Mouse (Mus musculus): ENCODE data around the gene Snx18. TPM values are rescaled to one million over a fixed set of nuclear protein-coding genes. Genes with fewer than 3 reads are reported as not detected.

Gene Snx18
- polyA plus RNA-seq (2012; rRNA removed), result 13.7 and 17.7 TPM in 2 replicates

GRCm38 (mm10) chr13:113617891-113618823 lies at the start of gene Snx18:
Gene Snx18, minus strand, starts transcription at chr13:113618564.
- TF ChIP-seq CTCF (IDR thresholded peaks at IDR 0.05; ENCODE audit: extremely low read depth, insufficient read depth, insufficient read length, insufficient replicate concordance) (peak; percentile 97), POLR2A (IDR thresholded peaks at IDR 0.05; ENCODE audit: low read depth, low read length) (peak; percentile 80)
- peak; percentile 83 to 85 for DNase-seq (ENCODE audit: low read depth in 1 of 2, low spot score in 2 of 2)
- Histone ChIP-seq H3K27me3 (ENCODE audit: control insufficient read depth, insufficient read depth, low read length) (no peaks in the 10 kb centered on the region), H3K4me3 (ENCODE audit: extremely low read depth, insufficient read depth, insufficient read length) (peak within 1 kb of the TSS; percentile 90), H3K27ac (ENCODE audit: insufficient read depth, low read length) (peak within 1 kb of the TSS; percentile 89), H3K4me1 (ENCODE audit: control insufficient read depth, insufficient read depth, insufficient read length) (peaks cover 11% of the 10 kb centered on the region), H3K36me3 (ENCODE audit: control insufficient read depth, insufficient read depth, low read length) (no peaks in the 10 kb centered on the region)
- under 1% methylated on average over 112 of the region's 119 CpGs for WGBS

- TF ChIP-seq CTCF (IDR thresholded peaks at IDR 0.05; ENCODE audit: extremely low read depth, insufficient read depth, insufficient read length, insufficient replicate concordance), result no peak
- no peak for TF ChIP-seq POLR2A (IDR thresholded peaks at IDR 0.05; ENCODE audit: low read depth, low read length)
- Histone ChIP-seq H3K27me3 (ENCODE audit: control insufficient read depth, insufficient read depth, low read length) (peaks cover 1% of the 10 kb centered on the region; the same call in 1 of the 2 replicates), H3K4me3 (ENCODE audit: extremely low read depth, insufficient read depth, insufficient read length) (no peak overlapping the region), H3K36me3 (ENCODE audit: control insufficient read depth, insufficient read depth, low read length) (no peaks in the 10 kb centered on the region), H3K4me1 (ENCODE audit: control insufficient read depth, insufficient read depth, insufficient read length) (no peaks in the 10 kb centered on the region), H3K27ac (ENCODE audit: insufficient read depth, low read length) (no peak overlapping the region)
- DNase-seq (ENCODE audit: low read depth in 1 of 2, low spot score in 2 of 2), result no peak
- 87% methylated on average over 7 of the region's 7 CpGs for WGBS
Measured at GRCm38 (mm10) chr13:113663883-113664282, 45.5 kb upstream of the Snx18 start.

GRCm38 (mm10) chr13:113663151-113663779 lies 44.9 kb upstream of the Snx18 start, which contains the start of gene Hspb3:
Gene Hspb3, minus strand, starts transcription at chr13:113663676.
- TF ChIP-seq POLR2A (IDR thresholded peaks at IDR 0.05; ENCODE audit: low read depth, low read length), result no peak
- TF ChIP-seq CTCF (IDR thresholded peaks at IDR 0.05; ENCODE audit: extremely low read depth, insufficient read depth, insufficient read length, insufficient replicate concordance), result no peak
- Histone ChIP-seq H3K27ac (ENCODE audit: insufficient read depth, low read length) (no peak within 1 kb of the TSS), H3K36me3 (ENCODE audit: control insufficient read depth, insufficient read depth, low read length) (no peaks in the 10 kb centered on the region), H3K27me3 (ENCODE audit: control insufficient read depth, insufficient read depth, low read length) (peaks cover 1% of the 10 kb centered on the region; the same call in 1 of the 2 replicates), H3K4me3 (ENCODE audit: extremely low read depth, insufficient read depth, insufficient read length) (no peak within 1 kb of the TSS), H3K4me1 (ENCODE audit: control insufficient read depth, insufficient read depth, insufficient read length) (no peaks in the 10 kb centered on the region)
- no peak for DNase-seq (ENCODE audit: low read depth in 1 of 2, low spot score in 2 of 2)
- 77% methylated on average over 28 of the region's 28 CpGs for WGBS

- Histone ChIP-seq H3K4me3 (ENCODE audit: extremely low read depth, insufficient read depth, insufficient read length) (no peak overlapping the region), H3K27me3 (ENCODE audit: control insufficient read depth, insufficient read depth, low read length) (peaks cover 1% of the 10 kb centered on the region; the same call in 1 of the 2 replicates), H3K27ac (ENCODE audit: insufficient read depth, low read length) (no peak overlapping the region), H3K36me3 (ENCODE audit: control insufficient read depth, insufficient read depth, low read length) (no peaks in the 10 kb centered on the region), H3K4me1 (ENCODE audit: control insufficient read depth, insufficient read depth, insufficient read length) (no peaks in the 10 kb centered on the region)
- TF ChIP-seq POLR2A (IDR thresholded peaks at IDR 0.05; ENCODE audit: low read depth, low read length), result no peak
- TF ChIP-seq CTCF (IDR thresholded peaks at IDR 0.05; ENCODE audit: extremely low read depth, insufficient read depth, insufficient read length, insufficient replicate concordance), result no peak
- 58% methylated on average over 7 of the region's 7 CpGs for WGBS
- DNase-seq (ENCODE audit: low read depth in 1 of 2, low spot score in 2 of 2), result no peak
Measured at GRCm38 (mm10) chr13:113661826-113662271, 43.5 kb upstream of the Snx18 start.

- Histone ChIP-seq H3K36me3 (ENCODE audit: control insufficient read depth, insufficient read depth, low read length) (no peaks in the 10 kb centered on the region), H3K27ac (ENCODE audit: insufficient read depth, low read length) (no peak overlapping the region), H3K27me3 (ENCODE audit: control insufficient read depth, insufficient read depth, low read length) (peaks cover 1% of the 10 kb centered on the region; the same call in 1 of the 2 replicates), H3K4me3 (ENCODE audit: extremely low read depth, insufficient read depth, insufficient read length) (no peak overlapping the region), H3K4me1 (ENCODE audit: control insufficient read depth, insufficient read depth, insufficient read length) (no peaks in the 10 kb centered on the region)
- TF ChIP-seq CTCF (IDR thresholded peaks at IDR 0.05; ENCODE audit: extremely low read depth, insufficient read depth, insufficient read length, insufficient replicate concordance) (no peak), POLR2A (IDR thresholded peaks at IDR 0.05; ENCODE audit: low read depth, low read length) (no peak)
- no peak for DNase-seq (ENCODE audit: low read depth in 1 of 2, low spot score in 2 of 2)
- WGBS, result 89% methylated on average over 9 of the region's 9 CpGs
Measured at GRCm38 (mm10) chr13:113660576-113661310, 42.4 kb upstream of the Snx18 start.

- no peak for DNase-seq (ENCODE audit: low read depth in 1 of 2, low spot score in 2 of 2)
- Histone ChIP-seq H3K27ac (ENCODE audit: insufficient read depth, low read length) (no peak overlapping the region), H3K4me3 (ENCODE audit: extremely low read depth, insufficient read depth, insufficient read length) (no peak overlapping the region), H3K36me3 (ENCODE audit: control insufficient read depth, insufficient read depth, low read length) (no peaks in the 10 kb centered on the region), H3K4me1 (ENCODE audit: control insufficient read depth, insufficient read depth, insufficient read length) (no peaks in the 10 kb centered on the region), H3K27me3 (ENCODE audit: control insufficient read depth, insufficient read depth, low read length) (no peaks in the 10 kb centered on the region)
- no peak for TF ChIP-seq CTCF (IDR thresholded peaks at IDR 0.05; ENCODE audit: extremely low read depth, insufficient read depth, insufficient read length, insufficient replicate concordance)
- TF ChIP-seq POLR2A (IDR thresholded peaks at IDR 0.05; ENCODE audit: low read depth, low read length), result no peak
- WGBS, result 33% methylated on average over 7 of the region's 7 CpGs
Measured at GRCm38 (mm10) chr13:113657204-113657603, 38.8 kb upstream of the Snx18 start.
